Mouse (Mus musculus): ENCODE measurements at regions not wholly inside any gene's neighbourhood (a gene's known extent, or its start where the extent isn't known, plus 50 kb on each side); places are given as distances from the start of the nearest gene placed in this dataset.

GRCm38 (mm10) chr17:14610791-14611522 is 83.1 kb downstream of the Thbs2 start:
- in situ Hi-C loops (cut with MboI, MseI), result no loop called here

GRCm38 (mm10) chr17:14608845-14609244 is 85.2 kb downstream of the Thbs2 start:
- in situ Hi-C loops (cut with MboI, MseI), result loop anchor here (5.0 kb wide), 1 partner anchor 98 kb away; no protein-coding TSS in a partner anchor

GRCm38 (mm10) chr17:14606356-14606989 is 87.6 kb downstream of the Thbs2 start:
- in situ Hi-C loops (cut with MboI, MseI), result loop anchor here (5.0 kb wide), 1 partner anchor 101 kb away; no protein-coding TSS in a partner anchor

- in situ Hi-C loops (cut with MboI, MseI), result no loop called here
These were observed 94.4 kb downstream of the Thbs2 start for GRCm38 (mm10) chr17:14599681-14600080.

- in situ Hi-C loops (cut with MboI, MseI), result no loop called here
These were observed 97.6 kb downstream of the Thbs2 start for GRCm38 (mm10) chr17:14596470-14596869.

- in situ Hi-C loops (cut with MboI, MseI), result no loop called here
These were observed 98.5 kb downstream of the Thbs2 start for GRCm38 (mm10) chr17:14595525-14595924.

- in situ Hi-C loops (cut with MboI, MseI), result no loop called here
These were observed 105.8 kb downstream of the Thbs2 start for GRCm38 (mm10) chr17:14588086-14588817.

- in situ Hi-C loops (cut with MboI, MseI), result no loop called here
These were observed 114.4 kb downstream of the Thbs2 start for GRCm38 (mm10) chr17:14579671-14580070.

GRCm38 (mm10) chr17:14578721-14579120 is 115.3 kb downstream of the Thbs2 start:
- in situ Hi-C loops (cut with MboI, MseI), result no loop called here

- in situ Hi-C loops (cut with MboI, MseI), result no loop called here
These were observed 115.8 kb downstream of the Thbs2 start for GRCm38 (mm10) chr17:14578194-14578593.

GRCm38 (mm10) chr17:14576159-14576558 is 117.9 kb downstream of the Thbs2 start:
- in situ Hi-C loops (cut with MboI, MseI), result no loop called here

GRCm38 (mm10) chr17:14571143-14571542 is 122.9 kb downstream of the Thbs2 start:
- in situ Hi-C loops (cut with MboI, MseI), result no loop called here

- in situ Hi-C loops (cut with MboI, MseI), result no loop called here
These were observed 123.7 kb downstream of the Thbs2 start for GRCm38 (mm10) chr17:14570266-14570775.

GRCm38 (mm10) chr17:14562191-14562590 is 131.8 kb downstream of the Thbs2 start:
- in situ Hi-C loops (cut with MboI, MseI), result no loop called here

- in situ Hi-C loops (cut with MboI, MseI), result no loop called here
These were observed 136.8 kb downstream of the Thbs2 start for GRCm38 (mm10) chr17:14557214-14557613.

- in situ Hi-C loops (cut with MboI, MseI), result no loop called here
These were observed 140.8 kb downstream of the Thbs2 start for GRCm38 (mm10) chr17:14553195-14553594.

GRCm38 (mm10) chr17:14552081-14552480 is 142.0 kb downstream of the Thbs2 start:
- in situ Hi-C loops (cut with MboI, MseI), result no loop called here

GRCm38 (mm10) chr17:14551610-14552009 is 142.4 kb downstream of the Thbs2 start:
- in situ Hi-C loops (cut with MboI, MseI), result no loop called here

GRCm38 (mm10) chr17:14545822-14546473 is 148.1 kb downstream of the Thbs2 start:
- in situ Hi-C loops (cut with MboI, MseI), result no loop called here

GRCm38 (mm10) chr17:14544343-14545002 is 149.6 kb downstream of the Thbs2 start:
- in situ Hi-C loops (cut with MboI, MseI), result no loop called here

GRCm38 (mm10) chr17:14541035-14541434 is 153.0 kb downstream of the Thbs2 start:
- in situ Hi-C loops (cut with MboI, MseI), result no loop called here

All from T-helper 1 cell (primary cell).